In the genomic region with DNA sequence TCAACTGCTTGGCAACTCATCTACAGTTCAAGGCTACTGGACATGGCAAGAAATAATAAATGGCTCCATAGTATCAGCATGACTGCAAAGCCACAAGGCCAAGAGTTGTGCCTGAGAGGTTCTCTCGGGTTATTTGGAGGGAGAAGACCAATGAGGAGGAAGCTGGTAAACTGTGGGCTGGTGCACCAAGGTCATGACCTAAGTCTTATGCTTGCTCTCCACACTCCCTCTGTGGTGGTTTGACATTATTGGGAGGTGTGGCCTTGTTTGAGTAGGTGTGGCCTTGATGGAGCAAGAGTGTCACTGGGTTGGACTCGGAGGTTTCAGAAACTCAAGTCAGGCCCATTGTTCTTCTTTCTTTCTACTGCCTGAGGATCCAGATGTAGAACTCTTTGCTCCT, we compare ENCODE assay signal across 16 mouse cellular contexts.
"Had no signal": no experiment of that assay in that cellular context is flagged by ENCODE, and none has a peak within 500 bp of the region (broad histone marks: within the 10 kb centered on the region; RNA-seq: fewer than 3 reads in every experiment).

No protein-coding gene starts in this region.

- H3K9me3 ChIP-seq: kidney, embryonic 15.5 days; limb, embryonic 12.5 days; limb, embryonic 15.5 days; liver, embryonic 13.5 days; neural tube, embryonic 12.5 days; neural tube, embryonic 15.5 days; stomach, embryonic 15.5 days had no signal

- H3K4me2 ChIP-seq: kidney, embryonic 15.5 days; limb, embryonic 12.5 days; limb, embryonic 15.5 days; liver, embryonic 13.5 days; midbrain, embryonic 11.5 days; neural tube, embryonic 12.5 days; neural tube, embryonic 15.5 days; stomach, embryonic 15.5 days had no signal

- H3K27me3 ChIP-seq: kidney, embryonic 15.5 days; limb, embryonic 12.5 days; limb, embryonic 15.5 days; liver, embryonic 13.5 days; neural tube, embryonic 12.5 days; neural tube, embryonic 15.5 days; stomach, embryonic 15.5 days had no signal

- H3K36me3 ChIP-seq: kidney, embryonic 15.5 days; limb, embryonic 12.5 days; limb, embryonic 15.5 days; liver, embryonic 13.5 days; neural tube, embryonic 12.5 days; neural tube, embryonic 15.5 days; stomach, embryonic 15.5 days had no signal

- H3K4me3 ChIP-seq: kidney, embryonic 15.5 days; limb, embryonic 12.5 days; limb, embryonic 15.5 days; liver, embryonic 13.5 days; neural tube, embryonic 12.5 days; neural tube, embryonic 15.5 days; stomach, embryonic 15.5 days had no signal

- H3K4me1 ChIP-seq: limb, embryonic 12.5 days; limb, embryonic 15.5 days; liver, embryonic 13.5 days; neural tube, embryonic 12.5 days; stomach, embryonic 15.5 days had no signal

- H3K9ac ChIP-seq: kidney, embryonic 15.5 days; limb, embryonic 12.5 days; limb, embryonic 15.5 days; liver, embryonic 13.5 days; neural tube, embryonic 12.5 days; neural tube, embryonic 15.5 days; stomach, embryonic 15.5 days had no signal

- H3K27ac ChIP-seq: kidney, embryonic 15.5 days; limb, embryonic 12.5 days; limb, embryonic 15.5 days; liver, embryonic 13.5 days; neural tube, embryonic 12.5 days; neural tube, embryonic 15.5 days; stomach, embryonic 15.5 days had no signal

- DNase-seq: left cerebral cortex, postnatal 4 days; liver, embryonic 13.5 days; lung, adult 2 months; lung, postnatal 4 days; midbrain, embryonic 14.5 days; retina, postnatal 1 day; right cerebral cortex, postnatal 25 days; spleen, adult 18-20 months; thymus, postnatal 25 days had no signal
